Mouse (Mus musculus) erythroblast, embryonic 14.5 days (primary cell): ENCODE data around the gene Angel1. TPM values are rescaled to one million over a fixed set of nuclear protein-coding genes. Genes with fewer than 3 reads are reported as not detected.

Experiments
- H3K27me3 ChIP-seq: 2 replicates; pipeline ENCODE4 v1.6.1; 2012; ENCODE audit warnings: inconsistent platforms; ENCODE audit not compliant: control insufficient read depth
- H3K36me3 ChIP-seq: 2 replicates; pipeline ENCODE4 v1.6.1; 2012; ENCODE audit warnings: mild to moderate bottlenecking, inconsistent platforms; ENCODE audit not compliant: control insufficient read depth
- H3K4me1 ChIP-seq: 2 replicates; pipeline ENCODE4 v1.6.1; 2012; ENCODE audit warnings: inconsistent platforms; ENCODE audit not compliant: control insufficient read depth
- H3K4me3 ChIP-seq: replicated peaks from 2 replicates; pipeline ENCODE3; 2012; ENCODE audit warnings: moderate library complexity, mild to moderate bottlenecking, inconsistent platforms
- H3K9me3 ChIP-seq: 2 replicates; pipeline ENCODE4 v1.6.1; 2012; ENCODE audit warnings: low read length, inconsistent platforms, mixed read lengths; ENCODE audit not compliant: control insufficient read depth
- GATA1 ChIP-seq: IDR thresholded peaks from 2 replicates; pipeline ENCODE4 v1.6.1; 2012; ENCODE audit warnings: low read length, inconsistent platforms, mixed read lengths
- TAL1 ChIP-seq: IDR thresholded peaks from 3 replicates; pipeline ENCODE4 v1.6.1; 2012; ENCODE audit warnings: low read length, inconsistent platforms, mixed read lengths
- polyA plus RNA-seq: library from polyadenylated mRNA; stranded (reverse); fragments of >175 nt; gene quantifications from 2 replicates; pipeline ENCODE4 v1.2.3, GENCODE M21; 2012

Angel1 gene
- polyA plus RNA-seq, 1 experiment: 0.01 TPM

DNA sequence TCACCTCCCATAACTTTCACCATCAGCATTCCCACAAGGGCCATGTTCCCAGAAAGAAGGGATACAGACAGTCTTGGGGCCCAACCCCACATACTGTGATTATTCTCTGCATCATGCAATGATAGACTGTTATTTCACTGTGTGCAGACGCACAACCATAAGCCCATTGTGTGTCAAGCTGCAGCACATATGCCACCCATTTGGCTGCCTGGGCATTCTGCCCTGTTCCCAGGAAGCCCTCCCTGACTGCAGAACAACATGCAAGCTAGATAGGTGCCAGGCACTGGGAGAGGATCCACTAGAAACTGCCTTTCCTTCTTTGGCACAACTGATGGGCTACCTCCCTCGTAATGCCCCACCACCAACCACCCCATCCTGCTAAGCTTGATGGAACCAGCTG lies 57.9 kb downstream of the Angel1 start:
- Histone ChIP-seq H3K9me3 (no peaks in the 10 kb centered on the region), H3K36me3 (no peaks in the 10 kb centered on the region), H3K27me3 (no peaks in the 10 kb centered on the region), H3K4me3 (no peak overlapping the region), H3K4me1 (no peaks in the 10 kb centered on the region)
- TF ChIP-seq TAL1 (no peak), GATA1 (no peak)

- H3K4me1 ChIP-seq: no peaks in the 10 kb centered on the region
- no peaks in the 10 kb centered on the region for H3K9me3 ChIP-seq
- TF ChIP-seq GATA1 (no peak), TAL1 (no peak)
- H3K4me3 ChIP-seq: no peak overlapping the region
- H3K36me3 ChIP-seq: no peaks in the 10 kb centered on the region
- H3K27me3 ChIP-seq: no peaks in the 10 kb centered on the region
Measured at GRCm38 (mm10) chr12:86665656-86666055, 60.6 kb downstream of the Angel1 start.

- no peaks in the 10 kb centered on the region for H3K4me1 ChIP-seq
- TF ChIP-seq GATA1 (no peak), TAL1 (no peak)
- H3K27me3 ChIP-seq: no peaks in the 10 kb centered on the region
- H3K36me3 ChIP-seq: no peaks in the 10 kb centered on the region
- no peaks in the 10 kb centered on the region for H3K9me3 ChIP-seq
- no peak overlapping the region for H3K4me3 ChIP-seq
Measured at GRCm38 (mm10) chr12:86660466-86660865, 65.8 kb downstream of the Angel1 start.

- Histone ChIP-seq H3K4me3 (no peak overlapping the region), H3K27me3 (no peaks in the 10 kb centered on the region), H3K4me1 (no peaks in the 10 kb centered on the region), H3K36me3 (no peaks in the 10 kb centered on the region), H3K9me3 (no peaks in the 10 kb centered on the region)
- TF ChIP-seq GATA1: no peak
- TF ChIP-seq TAL1: no peak
Measured at GRCm38 (mm10) chr12:86659447-86659968, 66.8 kb downstream of the Angel1 start.

GRCm38 (mm10) chr12:86652570-86653041 lies 73.7 kb downstream of the Angel1 start:
- Histone ChIP-seq H3K4me1 (no peaks in the 10 kb centered on the region), H3K36me3 (no peaks in the 10 kb centered on the region), H3K4me3 (no peak overlapping the region), H3K9me3 (no peaks in the 10 kb centered on the region), H3K27me3 (no peaks in the 10 kb centered on the region)
- TF ChIP-seq TAL1: no peak
- TF ChIP-seq GATA1: no peak

- Histone ChIP-seq H3K4me3 (no peak overlapping the region), H3K4me1 (no peaks in the 10 kb centered on the region)
Measured at GRCm38 (mm10) chr12:86651301-86651860, 74.9 kb downstream of the Angel1 start.

More at GRCm38 (mm10) chr12:86651301-86651860, 74.9 kb downstream of the Angel1 start:
- TF ChIP-seq TAL1 (no peak), GATA1 (no peak)
- H3K9me3 ChIP-seq: no peaks in the 10 kb centered on the region
- no peaks in the 10 kb centered on the region for H3K27me3 ChIP-seq
- H3K36me3 ChIP-seq: no peaks in the 10 kb centered on the region

Other genes with a start within 250 kb of the Angel1 start
- 0.06 TPM in 1 of 2 replicates, not detected in the other for gene Vash1, start 47.8 kb downstream of the Angel1 start, polyA plus RNA-seq
- gene Lrrc74a, start 7.9 kb upstream of the Angel1 start, polyA plus RNA-seq: not detected in 2 replicates
- 0.04 and 0.05 TPM in 2 replicates for gene Irf2bpl, start 158.3 kb upstream of the Angel1 start, polyA plus RNA-seq
- gene Cipc, start 220.6 kb upstream of the Angel1 start, polyA plus RNA-seq: 0.42 and 0.61 TPM in 2 replicates